Mouse (Mus musculus) olfactory bulb, adult 2 months (tissue): ENCODE measurements around the gene Plcb3. TPM values are rescaled to one million over a fixed set of nuclear protein-coding genes. Genes with fewer than 3 reads are reported as not detected.

Experiments used
- H3K27ac ChIP-seq: fragments of 200-500 bp; 2 replicates; pipeline ENCODE4 v1.5.1; 2012; ENCODE audit warnings: low read depth, low read length; ENCODE audit not compliant: insufficient read depth
- H3K4me1 ChIP-seq: fragments of 200-500 bp; 2 replicates; pipeline ENCODE4 v1.6.1; 2012; ENCODE audit warnings: low read length; ENCODE audit not compliant: control insufficient read depth, insufficient read depth
- H3K4me3 ChIP-seq: fragments of 200-500 bp; 2 replicates; pipeline ENCODE4 v1.5.1; 2012; ENCODE audit warnings: mild to moderate bottlenecking, low read depth, low read length, moderate library complexity; ENCODE audit not compliant: insufficient read depth
- CTCF ChIP-seq: fragments of 200-500 bp; IDR thresholded peaks from 2 replicates; pipeline ENCODE4 v1.5.1; 2012; ENCODE audit warnings: low read depth, mild to moderate bottlenecking, low read length, moderate library complexity; ENCODE audit not compliant: insufficient read depth
- POLR2A ChIP-seq: fragments of 200-500 bp; IDR thresholded peaks from 2 replicates; pipeline ENCODE4 v1.6.1; 2012; ENCODE audit warnings: mild to moderate bottlenecking, low read depth, low read length, moderate library complexity; ENCODE audit not compliant: insufficient read depth
- WGBS: fragments of 180-500 bp; shearing (Covaris S2); methylation state at CpG from one replicate; pipeline ENCODE4 v1.1.7; 2018; 5-methylcytosine and 5-hydroxymethylcytosine counted together
- polyA plus RNA-seq: library from polyadenylated mRNA; stranded (reverse); fragments of >200 nt; gene quantifications from 2 replicates; pipeline ENCODE4 v1.2.4, GENCODE M21; 2012; ENCODE audit warnings: low replicate concordance; ENCODE audit not compliant: missing spikeins, insufficient read depth, insufficient read length

Plcb3 gene
- polyA plus RNA-seq, 1 experiment = not detected

- H3K27ac ChIP-seq = no peak overlapping the region
- 32% methylated on average over 8 of the region's 8 CpGs for WGBS
- H3K4me3 ChIP-seq = peak overlapping the region; percentile 81
- H3K4me1 ChIP-seq = peaks cover 32% of the 10 kb centered on the region
- TF ChIP-seq POLR2A (no peak), CTCF (no peak)
Observed at GRCm38 (mm10) chr19:6919876-6920740, 56.2 kb downstream of the Plcb3 start.

- no peak for TF ChIP-seq POLR2A
- no peak for TF ChIP-seq CTCF
- Histone ChIP-seq H3K27ac (no peak overlapping the region), H3K4me3 (no peak overlapping the region), H3K4me1 (peaks cover 25% of the 10 kb centered on the region)
Observed at GRCm38 (mm10) chr19:6919431-6919830, 56.8 kb downstream of the Plcb3 start.

GRCm38 (mm10) chr19:6918321-6918720 lies 57.9 kb downstream of the Plcb3 start:
- no peak for TF ChIP-seq POLR2A
- no peak for TF ChIP-seq CTCF
- WGBS = 85% methylated on average over 4 of the region's 4 CpGs
- Histone ChIP-seq H3K4me1 (peaks cover 29% of the 10 kb centered on the region), H3K27ac (no peak overlapping the region), H3K4me3 (no peak overlapping the region)

GRCm38 (mm10) chr19:6916496-6916895 lies 59.8 kb downstream of the Plcb3 start:
- TF ChIP-seq POLR2A (no peak), CTCF (no peak)
- 79% methylated on average over 4 of the region's 4 CpGs for WGBS
- Histone ChIP-seq H3K27ac (no peak overlapping the region), H3K4me1 (peaks cover 23% of the 10 kb centered on the region), H3K4me3 (no peak overlapping the region)

GRCm38 (mm10) chr19:6915276-6915675 lies 61.0 kb downstream of the Plcb3 start:
- TF ChIP-seq CTCF = no peak
- TF ChIP-seq POLR2A = no peak
- WGBS = 86% methylated on average over 4 of the region's 4 CpGs
- Histone ChIP-seq H3K27ac (no peak overlapping the region), H3K4me1 (peaks cover 29% of the 10 kb centered on the region), H3K4me3 (no peak overlapping the region)

GRCm38 (mm10) chr19:6914540-6914939 lies 61.7 kb downstream of the Plcb3 start:
- WGBS = 91% methylated on average over 9 of the region's 9 CpGs
- Histone ChIP-seq H3K27ac (no peak overlapping the region), H3K4me3 (no peak overlapping the region), H3K4me1 (peaks cover 24% of the 10 kb centered on the region; the same call in 1 of the 2 replicates)
- TF ChIP-seq POLR2A (no peak), CTCF (no peak)

- peaks cover 24% of the 10 kb centered on the region; the same call in 1 of the 2 replicates for H3K4me1 ChIP-seq
- 64% methylated on average over 11 of the region's 11 CpGs for WGBS
Observed at GRCm38 (mm10) chr19:6913991-6914390, 62.3 kb downstream of the Plcb3 start.

GRCm38 (mm10) chr19:6913036-6913435 lies 63.2 kb downstream of the Plcb3 start:
- 83% methylated on average over 6 of the region's 6 CpGs for WGBS
- no peak for TF ChIP-seq CTCF
- no peak for TF ChIP-seq POLR2A
- Histone ChIP-seq H3K4me3 (no peak overlapping the region), H3K27ac (no peak overlapping the region), H3K4me1 (peaks cover 29% of the 10 kb centered on the region)

More at GRCm38 (mm10) chr19:6913991-6914390, 62.3 kb downstream of the Plcb3 start:
- H3K27ac ChIP-seq = no peak overlapping the region
- no peak overlapping the region for H3K4me3 ChIP-seq
- no peak for TF ChIP-seq CTCF
- TF ChIP-seq POLR2A = no peak

GRCm38 (mm10) chr19:6912205-6912970 lies 63.9 kb downstream of the Plcb3 start:
- no peak overlapping the region for H3K4me3 ChIP-seq

More at GRCm38 (mm10) chr19:6912205-6912970, 63.9 kb downstream of the Plcb3 start:
- WGBS = 90% methylated on average over 15 of the region's 15 CpGs
- Histone ChIP-seq H3K4me1 (peaks cover 32% of the 10 kb centered on the region), H3K27ac (no peak overlapping the region)
- TF ChIP-seq POLR2A (no peak), CTCF (no peak)
